Mouse (Mus musculus) hindbrain, embryonic 16.5 days (tissue): ENCODE measurements around the gene Dync1h1. TPM values are rescaled to one million over a fixed set of nuclear protein-coding genes. Genes with fewer than 3 reads are reported as not detected.
"Not testable (repeated sequence)": the region's sequence is repeated elsewhere in the genome, so short reads cannot be mapped to it uniquely, and the experiment has no call there.

Source experiments
- ATAC-seq: fragments of 200-750 bp; cut with Nextera tagmentation; 2 replicates; pipeline ENCODE4 v1.8.0; 2017; ENCODE audit warnings: moderate TSS enrichment, moderate library complexity
- H3K27ac ChIP-seq: fragments of 300-500 bp; sonication (generic); 2 replicates; pipeline ENCODE4 v1.5.1; 2014; ENCODE audit warnings: low read depth, mild to moderate bottlenecking, control low read depth, low read length, moderate library complexity
- H3K27me3 ChIP-seq: fragments of 300-500 bp; sonication (generic); replicated peaks from 2 replicates; pipeline ENCODE4 v1.6.1; 2014; ENCODE audit warnings: low read length; ENCODE audit not compliant: control insufficient read depth, insufficient read depth
- H3K36me3 ChIP-seq: fragments of 300-500 bp; sonication (generic); 2 replicates; pipeline ENCODE4 v1.6.1; 2014; ENCODE audit warnings: mild to moderate bottlenecking, low read length, moderate library complexity, mixed read lengths; ENCODE audit not compliant: control insufficient read depth, insufficient read depth
- H3K4me1 ChIP-seq: fragments of 300-500 bp; sonication (generic); 2 replicates; pipeline ENCODE4 v1.6.1; 2014; ENCODE audit warnings: low read depth, low read length; ENCODE audit not compliant: control insufficient read depth, insufficient read depth
- H3K4me2 ChIP-seq: fragments of 300-500 bp; sonication (generic); 2 replicates; pipeline ENCODE4 v1.6.1; 2014; ENCODE audit warnings: mild to moderate bottlenecking, low read length, control low read depth, moderate library complexity
- H3K4me3 ChIP-seq: fragments of 300-500 bp; sonication (generic); 2 replicates; pipeline ENCODE4 v1.5.1; 2014; ENCODE audit warnings: mild to moderate bottlenecking, low read length, control low read depth, moderate library complexity
- H3K9ac ChIP-seq: fragments of 300-500 bp; sonication (generic); 2 replicates; pipeline ENCODE4 v1.6.1; 2014; ENCODE audit warnings: low read depth, mild to moderate bottlenecking, control low read depth, low read length, moderate library complexity
- H3K9me3 ChIP-seq: fragments of 300-500 bp; sonication (generic); 2 replicates; pipeline ENCODE4 v1.6.1; 2014; ENCODE audit warnings: mild to moderate bottlenecking, low read length, moderate library complexity; ENCODE audit not compliant: control insufficient read depth
- WGBS: fragments of 180-500 bp; shearing (Covaris S2); extraction: QIAGEN DNeasy Blood & Tissue Kit; methylation state at CpG from one replicate; pipeline ENCODE4 v1.1.7; 2014; 5-methylcytosine and 5-hydroxymethylcytosine counted together
- polyA plus RNA-seq: library from polyadenylated mRNA; unstranded; fragments of >200 nt; fragmentation: Nextera tagmentation; extraction: Ambion mirVana; gene quantifications from 2 replicates; pipeline ENCODE4 v1.2.1, GENCODE M21; 2015

Dync1h1 gene
- polyA plus RNA-seq, 1 experiment from 2014 or later = 85.8 TPM

GRCm38 (mm10) chr12:110682561-110683299 is 81.5 kb downstream of the Dync1h1 start, which contains the start of gene 1700001K19Rik:
Gene 1700001K19Rik, minus strand, starts transcription at chr12:110682619.
- Histone ChIP-seq H3K4me1 (no peaks in the 10 kb centered on the region), H3K27ac (no peak within 1 kb of the TSS), H3K9ac (no peak within 1 kb of the TSS), H3K27me3 (no peaks in the 10 kb centered on the region), H3K36me3 (no peaks in the 10 kb centered on the region), H3K4me3 (no peak within 1 kb of the TSS), H3K4me2 (no peak within 1 kb of the TSS), H3K9me3 (no peaks in the 10 kb centered on the region)
- WGBS = 71% methylated on average over 9 of the region's 9 CpGs
- no peak for ATAC-seq

GRCm38 (mm10) chr12:110683580-110683979 is 82.3 kb downstream of the Dync1h1 start:
- H3K9me3 ChIP-seq = no peaks in the 10 kb centered on the region
- WGBS = no CpG with 5 or more reads among the region's 1 CpGs
- no peak overlapping the region for H3K4me3 ChIP-seq
- H3K9ac ChIP-seq = no peak overlapping the region
- ATAC-seq = no peak
- no peak overlapping the region for H3K27ac ChIP-seq
- H3K27me3 ChIP-seq = no peaks in the 10 kb centered on the region
- H3K4me2 ChIP-seq = no peak overlapping the region
- no peaks in the 10 kb centered on the region; the same call in 1 of the 2 replicates for H3K4me1 ChIP-seq
- no peaks in the 10 kb centered on the region for H3K36me3 ChIP-seq

GRCm38 (mm10) chr12:110687894-110688734 is 86.9 kb downstream of the Dync1h1 start:
- peaks cover 22% of the 10 kb centered on the region for H3K36me3 ChIP-seq

GRCm38 (mm10) chr12:110688921-110689320 is 87.7 kb downstream of the Dync1h1 start:
- 90% methylated on average over 3 of the region's 3 CpGs for WGBS

More at GRCm38 (mm10) chr12:110687894-110688734, 86.9 kb downstream of the Dync1h1 start:
- WGBS = 64% methylated on average over 12 of the region's 12 CpGs
- Histone ChIP-seq H3K4me3 (no peak overlapping the region), H3K9me3 (no peaks in the 10 kb centered on the region), H3K27ac (no peak overlapping the region), H3K27me3 (no peaks in the 10 kb centered on the region), H3K4me1 (no peaks in the 10 kb centered on the region; the same call in 1 of the 2 replicates), H3K4me2 (no peak overlapping the region), H3K9ac (no peak overlapping the region)
- 0 out of 2 replicates have a peak, but pooled peaks have one; percentile 20 for ATAC-seq

GRCm38 (mm10) chr12:110689919-110690643 is 88.8 kb downstream of the Dync1h1 start:
- Histone ChIP-seq H3K27ac (no peak overlapping the region), H3K4me2 (no peak overlapping the region), H3K9me3 (no peaks in the 10 kb centered on the region), H3K4me3 (no peak overlapping the region), H3K36me3 (peaks cover 27% of the 10 kb centered on the region), H3K4me1 (peaks cover 8% of the 10 kb centered on the region), H3K9ac (no peak overlapping the region), H3K27me3 (no peaks in the 10 kb centered on the region)
- WGBS = 90% methylated on average over 6 of the region's 6 CpGs
- ATAC-seq = no peak

More at GRCm38 (mm10) chr12:110688921-110689320, 87.7 kb downstream of the Dync1h1 start:
- not testable (repeated sequence) for H3K27me3 ChIP-seq, H3K9me3 ChIP-seq, H3K27ac ChIP-seq, H3K9ac ChIP-seq, H3K4me1 ChIP-seq, H3K4me2 ChIP-seq, ATAC-seq, H3K4me3 ChIP-seq
- H3K36me3 ChIP-seq = peaks cover 24% of the 10 kb centered on the region

GRCm38 (mm10) chr12:110693378-110693777 is 92.1 kb downstream of the Dync1h1 start:
- H3K4me2 ChIP-seq, H3K27ac ChIP-seq, H3K27me3 ChIP-seq, ATAC-seq, H3K9ac ChIP-seq, H3K4me3 ChIP-seq, H3K9me3 ChIP-seq: not testable (repeated sequence)
- Histone ChIP-seq H3K4me1 (peaks cover 12% of the 10 kb centered on the region), H3K36me3 (peaks cover 27% of the 10 kb centered on the region)
- WGBS = 74% methylated on average over 5 of the region's 5 CpGs

GRCm38 (mm10) chr12:110695676-110696171 is 94.5 kb downstream of the Dync1h1 start:
- no peaks in the 10 kb centered on the region for H3K9me3 ChIP-seq
- H3K9ac ChIP-seq = peak overlapping the region; percentile 100
- peak overlapping the region; percentile 100 for H3K4me3 ChIP-seq
- under 1% methylated on average over 51 of the region's 55 CpGs for WGBS
- peak; percentile 77 for ATAC-seq
- H3K4me1 ChIP-seq = peaks cover 12% of the 10 kb centered on the region
- H3K36me3 ChIP-seq = peaks cover 14% of the 10 kb centered on the region
- no peaks in the 10 kb centered on the region for H3K27me3 ChIP-seq
- peak overlapping the region; percentile 98 for H3K27ac ChIP-seq
- peak overlapping the region; percentile 53 for H3K4me2 ChIP-seq

GRCm38 (mm10) chr12:110696173-110696974 is 95.1 kb downstream of the Dync1h1 start:
- H3K36me3 ChIP-seq = peaks cover 13% of the 10 kb centered on the region
- H3K9ac ChIP-seq = peak overlapping the region; percentile 100
- peaks cover 12% of the 10 kb centered on the region for H3K4me1 ChIP-seq
- peak overlapping the region; percentile 86 for H3K4me2 ChIP-seq
- peak overlapping the region; percentile 98 for H3K27ac ChIP-seq
- ATAC-seq = peak; percentile 95
- no peaks in the 10 kb centered on the region for H3K27me3 ChIP-seq
- WGBS = under 1% methylated on average over 78 of the region's 89 CpGs
- peak overlapping the region; percentile 100 for H3K4me3 ChIP-seq
- H3K9me3 ChIP-seq = no peaks in the 10 kb centered on the region
